Mouse (Mus musculus) heart, embryonic 12.5 days (tissue): ENCODE data around the gene Dync1i2. TPM values are rescaled to one million over a fixed set of nuclear protein-coding genes. Genes with fewer than 3 reads are reported as not detected.

Experiments
- ATAC-seq: fragments of 200-750 bp; cut with Nextera tagmentation; 2 replicates; pipeline ENCODE4 v1.8.0; 2017; ENCODE audit warnings: moderate TSS enrichment, moderate library complexity; ENCODE audit not compliant: insufficient number of reproducible peaks, low FRiP score
- H3K27ac ChIP-seq: fragments of 300-500 bp; sonication (generic); 2 replicates; pipeline ENCODE4 v1.5.1; 2016; ENCODE audit warnings: mild to moderate bottlenecking, moderate library complexity; ENCODE audit not compliant: poor library complexity, severe bottlenecking
- H3K27me3 ChIP-seq: fragments of 300-500 bp; sonication (generic); replicated peaks from 2 replicates; pipeline ENCODE4 v1.6.1; 2016; ENCODE audit warnings: mild to moderate bottlenecking, moderate library complexity
- H3K36me3 ChIP-seq: fragments of 300-500 bp; sonication (generic); 2 replicates; pipeline ENCODE4 v1.6.1; 2016; ENCODE audit warnings: mild to moderate bottlenecking, moderate library complexity
- H3K4me1 ChIP-seq: fragments of 300-500 bp; sonication (generic); replicated peaks from 2 replicates; pipeline ENCODE4 v1.6.1; 2016; ENCODE audit warnings: mild to moderate bottlenecking
- H3K4me2 ChIP-seq: fragments of 300-500 bp; sonication (generic); 2 replicates; pipeline ENCODE4 v1.6.1; 2016; ENCODE audit warnings: mild to moderate bottlenecking, moderate library complexity
- H3K4me3 ChIP-seq: fragments of 300-500 bp; sonication (generic); 2 replicates; pipeline ENCODE4 v1.5.1; 2016; ENCODE audit warnings: mild to moderate bottlenecking
- H3K9ac ChIP-seq: fragments of 300-500 bp; sonication (generic); 2 replicates; pipeline ENCODE4 v1.6.1; 2016; ENCODE audit warnings: mild to moderate bottlenecking, moderate library complexity
- H3K9me3 ChIP-seq: fragments of 300-500 bp; sonication (generic); replicated peaks from 2 replicates; pipeline ENCODE4 v1.6.1; 2016; ENCODE audit warnings: mild to moderate bottlenecking, moderate library complexity
- WGBS: fragments of 180-500 bp; shearing (Covaris S2); methylation state at CpG from one replicate; pipeline ENCODE4 v1.1.7; 2016; 5-methylcytosine and 5-hydroxymethylcytosine counted together
- polyA plus RNA-seq: library from polyadenylated mRNA; unstranded; fragments of >200 nt; fragmentation: Nextera tagmentation; extraction: Ambion mirVana; gene quantifications from 2 replicates; pipeline ENCODE4 v1.2.1, GENCODE M21; 2016

The Dync1i2 gene
- polyA plus RNA-seq, 1 experiment from 2014 or later, result 82.0 TPM

- Histone ChIP-seq H3K27me3 (no peaks in the 10 kb centered on the region), H3K36me3 (no peaks in the 10 kb centered on the region), H3K9ac (no peak overlapping the region), H3K9me3 (no peaks in the 10 kb centered on the region), H3K4me1 (peaks cover 13% of the 10 kb centered on the region), H3K4me2 (no peak overlapping the region), H3K27ac (no peak overlapping the region), H3K4me3 (no peak overlapping the region)
- ATAC-seq, result no peak
- WGBS, result 58% methylated on average over 3 of the region's 3 CpGs
These were observed 23.6 kb upstream of the Dync1i2 start for GRCm38 (mm10) chr2:71187950-71188349.

- H3K36me3 ChIP-seq, result no peaks in the 10 kb centered on the region
- no peak overlapping the region for H3K9ac ChIP-seq
- H3K9me3 ChIP-seq, result no peaks in the 10 kb centered on the region
- 60% methylated on average over 2 of the region's 2 CpGs for WGBS
- no peak for ATAC-seq
- H3K27me3 ChIP-seq, result no peaks in the 10 kb centered on the region
- peaks cover 13% of the 10 kb centered on the region for H3K4me1 ChIP-seq
- no peak overlapping the region for H3K4me3 ChIP-seq
- H3K4me2 ChIP-seq, result no peak overlapping the region
- no peak overlapping the region for H3K27ac ChIP-seq
These were observed 22.6 kb upstream of the Dync1i2 start for GRCm38 (mm10) chr2:71188861-71189260.

GRCm38 (mm10) chr2:71191391-71192194 is 19.9 kb upstream of the Dync1i2 start:
- peaks cover 18% of the 10 kb centered on the region for H3K4me1 ChIP-seq
- H3K27ac ChIP-seq, result no peak overlapping the region
- peak overlapping the region; percentile 41 for H3K4me2 ChIP-seq
- H3K9ac ChIP-seq, result no peak overlapping the region
- no peaks in the 10 kb centered on the region for H3K36me3 ChIP-seq
- no peaks in the 10 kb centered on the region for H3K9me3 ChIP-seq
- H3K27me3 ChIP-seq, result no peaks in the 10 kb centered on the region
- WGBS, result 29% methylated on average over 16 of the region's 16 CpGs
- H3K4me3 ChIP-seq, result 0 out of 2 replicates have a peak overlapping the region, but pooled peaks have one; percentile 2
- no peak for ATAC-seq

GRCm38 (mm10) chr2:71192195-71192807 is 19.2 kb upstream of the Dync1i2 start:
- Histone ChIP-seq H3K4me3 (0 out of 2 replicates have a peak overlapping the region, but pooled peaks have one; percentile 2), H3K27me3 (no peaks in the 10 kb centered on the region), H3K27ac (no peak overlapping the region), H3K9ac (no peak overlapping the region), H3K4me2 (peak overlapping the region; percentile 41), H3K4me1 (peaks cover 20% of the 10 kb centered on the region), H3K36me3 (no peaks in the 10 kb centered on the region), H3K9me3 (no peaks in the 10 kb centered on the region)
- no peak for ATAC-seq
- 44% methylated on average over 17 of the region's 17 CpGs for WGBS

GRCm38 (mm10) chr2:71194137-71194960 is 17.2 kb upstream of the Dync1i2 start:
- Histone ChIP-seq H3K4me1 (peaks cover 20% of the 10 kb centered on the region), H3K9me3 (no peaks in the 10 kb centered on the region), H3K4me2 (no peak overlapping the region), H3K4me3 (no peak overlapping the region), H3K36me3 (no peaks in the 10 kb centered on the region), H3K27me3 (no peaks in the 10 kb centered on the region), H3K27ac (no peak overlapping the region), H3K9ac (no peak overlapping the region)
- 63% methylated on average over 10 of the region's 10 CpGs for WGBS
- ATAC-seq, result peak; percentile 63; the same call in 1 of the 2 replicates

GRCm38 (mm10) chr2:71196947-71197346 is 14.6 kb upstream of the Dync1i2 start:
- no peaks in the 10 kb centered on the region for H3K36me3 ChIP-seq
- no peak overlapping the region for H3K27ac ChIP-seq
- H3K4me3 ChIP-seq, result no peak overlapping the region
- H3K9me3 ChIP-seq, result no peaks in the 10 kb centered on the region
- ATAC-seq, result no peak
- no peak overlapping the region for H3K9ac ChIP-seq
- WGBS, result 43% methylated on average over 4 of the region's 4 CpGs
- H3K4me2 ChIP-seq, result no peak overlapping the region
- peaks cover 11% of the 10 kb centered on the region for H3K4me1 ChIP-seq
- H3K27me3 ChIP-seq, result no peaks in the 10 kb centered on the region

GRCm38 (mm10) chr2:71198907-71199306 is 12.6 kb upstream of the Dync1i2 start:
- H3K27ac ChIP-seq, result no peak overlapping the region
- H3K36me3 ChIP-seq, result no peaks in the 10 kb centered on the region
- H3K9me3 ChIP-seq, result peaks cover 4% of the 10 kb centered on the region; the same call in 1 of the 2 replicates
- 54% methylated on average over 3 of the region's 3 CpGs for WGBS
- peaks cover 7% of the 10 kb centered on the region for H3K4me1 ChIP-seq
- no peak overlapping the region for H3K9ac ChIP-seq
- no peak for ATAC-seq
- H3K4me3 ChIP-seq, result no peak overlapping the region
- no peaks in the 10 kb centered on the region for H3K27me3 ChIP-seq
- H3K4me2 ChIP-seq, result no peak overlapping the region

GRCm38 (mm10) chr2:71200485-71200884 is 11.0 kb upstream of the Dync1i2 start:
- 35% methylated on average over 4 of the region's 4 CpGs for WGBS
- ATAC-seq, result no peak
- H3K27me3 ChIP-seq, result no peaks in the 10 kb centered on the region
- H3K9me3 ChIP-seq, result peaks cover 4% of the 10 kb centered on the region; the same call in 1 of the 2 replicates
- 0 out of 2 replicates have a peak, but pooled peaks cover 2% of the 10 kb centered on the region for H3K4me1 ChIP-seq
- H3K9ac ChIP-seq, result no peak overlapping the region
- no peak overlapping the region for H3K27ac ChIP-seq
- no peak overlapping the region for H3K4me3 ChIP-seq
- H3K4me2 ChIP-seq, result no peak overlapping the region
- no peaks in the 10 kb centered on the region for H3K36me3 ChIP-seq

- H3K27ac ChIP-seq, result no peak overlapping the region
- no peak overlapping the region for H3K4me3 ChIP-seq
- peaks cover 4% of the 10 kb centered on the region; the same call in 1 of the 2 replicates for H3K9me3 ChIP-seq
- no peaks in the 10 kb centered on the region for H3K27me3 ChIP-seq
- WGBS, result 74% methylated on average over 2 of the region's 2 CpGs
- H3K4me2 ChIP-seq, result no peak overlapping the region
- H3K36me3 ChIP-seq, result no peaks in the 10 kb centered on the region
- H3K4me1 ChIP-seq, result no peaks in the 10 kb centered on the region
- H3K9ac ChIP-seq, result no peak overlapping the region
- ATAC-seq, result no peak
These were observed 9.6 kb upstream of the Dync1i2 start for GRCm38 (mm10) chr2:71201886-71202285.

- peak; percentile 73 for ATAC-seq
These were observed 7.6 kb upstream of the Dync1i2 start for GRCm38 (mm10) chr2:71203819-71204432.

More at GRCm38 (mm10) chr2:71203819-71204432, 7.6 kb upstream of the Dync1i2 start:
- Histone ChIP-seq H3K36me3 (no peaks in the 10 kb centered on the region), H3K4me1 (no peaks in the 10 kb centered on the region), H3K4me3 (no peak overlapping the region), H3K27me3 (no peaks in the 10 kb centered on the region), H3K4me2 (peak overlapping the region; percentile 35; the same call in 1 of the 2 replicates), H3K9me3 (peaks cover 4% of the 10 kb centered on the region; the same call in 1 of the 2 replicates), H3K9ac (no peak overlapping the region), H3K27ac (0 out of 2 replicates have a peak overlapping the region, but pooled peaks have one; percentile 15)
- WGBS, result 49% methylated on average over 16 of the region's 16 CpGs
